Mouse (Mus musculus): ENCODE results near the gene Galt.

GRCm38 (mm10) chr4:41758701-41759100, 3.7 kb downstream of the Galt start:
- TF ChIP-seq EP300 (IDR thresholded peaks at IDR 0.05; ENCODE audit: low read length): no peak
- no peak for TF ChIP-seq POLR2A (IDR thresholded peaks at IDR 0.05; ENCODE audit: low read depth, low read length)
- no peak for TF ChIP-seq ZC3H11A (IDR thresholded peaks at IDR 0.05; ENCODE audit: low read depth, low read length)
- TF ChIP-seq MAZ (IDR thresholded peaks at IDR 0.05; ENCODE audit: low read depth, low read length): no peak
- no peak for TF ChIP-seq MEF2A (IDR thresholded peaks at IDR 0.05; ENCODE audit: borderline replicate concordance, low read depth, low read length)
- TF ChIP-seq UBTF (IDR thresholded peaks at IDR 0.05; ENCODE audit: low read depth, low read length): no peak
- TF ChIP-seq CTCF (conservative IDR thresholded peaks at IDR 0.05 in 1 of 2, IDR thresholded peaks at IDR 0.05 in 1 of 2; ENCODE audit: low read depth in 2 of 2, low read length in 2 of 2): no peak
- no peak for TF ChIP-seq POLR2AphosphoS2 (IDR thresholded peaks at IDR 0.05; ENCODE audit: low read depth, low read length)
- no peak for TF ChIP-seq TBP (conservative IDR thresholded peaks at IDR 0.05; ENCODE audit: low read depth, low read length)

Measured in CH12.LX (cell line).